Mouse (Mus musculus): ENCODE measurements around the gene Grip1. TPM values are rescaled to one million over a fixed set of nuclear protein-coding genes. Genes with fewer than 3 reads are reported as not detected.

Gene Grip1
- total RNA-seq, 1 experiment from 2014 or later: not detected

DNA sequence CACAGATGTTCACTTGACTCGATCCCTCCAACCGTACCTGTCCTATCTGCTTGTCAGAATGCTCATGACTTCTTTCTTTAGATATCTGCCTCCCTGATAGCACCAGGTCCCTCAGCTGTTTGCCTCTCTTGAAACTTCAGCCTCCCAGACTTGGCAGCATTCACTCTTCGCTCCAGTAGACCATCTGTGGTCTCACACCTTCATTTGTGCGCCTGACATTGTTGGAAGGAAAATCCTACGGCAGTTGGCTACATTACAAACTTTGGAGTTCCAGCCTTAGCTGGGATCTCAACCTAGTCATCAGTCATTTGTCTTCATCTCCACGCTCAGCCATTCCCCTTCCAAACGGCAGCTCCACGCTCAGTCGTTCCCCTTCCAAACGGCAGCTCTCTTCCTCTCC is 253.4 kb downstream of the Grip1 start:
- ATAC-seq (ENCODE audit: extremely low read depth, insufficient number of reproducible peaks, low FRiP score, poor library complexity, severe bottlenecking): no peak

DNA sequence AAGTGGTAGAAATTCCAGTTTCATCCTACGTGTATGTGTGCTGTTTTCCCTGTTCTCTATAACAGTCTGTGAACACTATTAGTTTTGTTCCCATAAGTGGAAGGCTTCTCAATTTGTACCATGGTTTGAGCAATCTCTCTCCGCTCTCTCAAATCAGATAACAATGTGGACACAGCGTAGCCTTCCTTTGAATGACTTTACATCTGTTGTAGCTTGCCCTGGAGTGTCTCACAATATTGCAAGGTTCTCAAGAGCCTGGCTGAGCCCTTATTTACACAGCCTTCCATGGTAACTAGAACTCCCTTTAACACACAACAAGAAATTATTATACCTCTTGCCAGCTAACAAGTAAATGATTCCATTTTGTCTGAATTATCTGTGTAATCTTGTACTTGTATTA is 268.3 kb downstream of the Grip1 start:
- no peak for ATAC-seq (ENCODE audit: extremely low read depth, insufficient number of reproducible peaks, low FRiP score, poor library complexity, severe bottlenecking)

DNA sequence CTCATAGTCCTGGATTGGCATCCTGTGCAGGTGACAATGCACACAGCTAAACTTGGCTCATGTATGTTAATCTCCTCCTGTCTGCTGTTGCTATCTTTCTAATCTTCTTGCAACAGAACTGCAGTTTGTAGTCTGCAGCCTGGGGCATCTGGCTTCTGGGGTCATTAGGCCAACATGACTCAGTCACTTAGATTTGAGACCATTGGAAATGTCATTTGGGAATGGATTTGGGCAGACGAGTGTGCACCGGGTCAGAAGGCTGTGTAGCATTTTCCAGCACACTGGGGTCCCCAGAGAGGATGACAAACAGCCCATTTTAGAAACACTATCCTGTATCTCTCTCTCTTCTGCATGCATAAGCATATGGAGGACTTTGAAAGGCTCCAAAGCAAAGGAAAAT is 268.8 kb downstream of the Grip1 start:
- ATAC-seq (ENCODE audit: extremely low read depth, insufficient number of reproducible peaks, low FRiP score, poor library complexity, severe bottlenecking): no peak

DNA sequence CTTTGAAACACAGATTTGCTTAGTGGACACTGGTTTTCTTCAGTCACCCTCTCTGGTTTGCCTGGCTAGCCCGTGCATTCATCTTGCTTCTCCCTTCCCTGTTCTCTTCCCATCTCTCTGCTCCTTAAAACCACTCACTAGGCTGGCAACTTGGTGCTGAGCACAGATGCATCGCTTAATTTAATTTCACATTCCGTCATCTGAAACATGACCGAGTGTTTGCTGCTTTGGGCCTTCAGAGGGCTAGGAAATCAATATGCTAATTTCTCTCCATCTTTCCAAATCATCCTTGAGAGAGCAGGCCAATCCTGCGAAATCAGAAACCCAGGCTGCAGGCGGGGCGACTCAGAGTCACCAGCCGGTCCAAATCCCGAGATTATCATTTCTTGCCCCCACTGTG is 270.0 kb downstream of the Grip1 start:
- ATAC-seq (ENCODE audit: extremely low read depth, insufficient number of reproducible peaks, low FRiP score, poor library complexity, severe bottlenecking): no peak

DNA sequence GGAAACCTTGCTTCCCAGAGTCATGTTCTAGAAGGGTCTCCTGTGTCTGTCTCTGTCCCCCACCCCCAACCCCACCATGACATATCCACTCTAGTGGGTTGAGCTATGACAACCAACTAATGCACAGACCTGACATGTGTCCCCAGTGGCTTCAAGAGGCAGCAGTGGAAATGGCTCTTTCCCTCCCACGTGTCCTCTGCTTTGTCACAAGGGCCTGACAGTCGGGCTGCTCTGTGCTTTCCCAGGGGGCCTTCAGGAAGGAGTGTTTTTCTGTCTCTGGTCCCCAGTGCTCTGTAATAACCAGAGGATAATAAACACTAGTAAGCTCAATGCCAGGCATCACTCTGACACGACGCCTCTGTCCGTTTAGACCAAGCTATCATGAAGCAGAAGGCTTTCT is 271.7 kb downstream of the Grip1 start:
- no peak for ATAC-seq (ENCODE audit: extremely low read depth, insufficient number of reproducible peaks, low FRiP score, poor library complexity, severe bottlenecking)

DNA sequence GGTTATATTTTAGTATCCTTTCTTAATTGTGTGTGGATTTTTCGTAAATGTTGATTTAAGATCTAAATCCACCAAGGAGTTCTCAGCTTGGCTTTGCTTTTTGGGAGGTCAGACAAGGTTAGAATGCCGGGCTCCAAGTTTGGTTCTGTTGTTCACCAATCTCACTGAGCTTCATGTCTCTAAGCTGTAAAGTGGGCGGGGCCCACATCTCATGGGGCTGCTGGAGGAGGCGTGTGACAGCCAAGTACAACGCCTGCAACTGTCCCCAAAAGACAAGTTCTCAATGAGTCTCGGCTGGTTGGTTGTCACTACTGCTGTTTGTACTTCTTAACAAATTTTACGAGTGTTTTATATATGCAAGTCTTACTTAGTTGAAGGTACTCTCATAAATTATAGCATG is 272.3 kb downstream of the Grip1 start:
- ATAC-seq (ENCODE audit: extremely low read depth, insufficient number of reproducible peaks, low FRiP score, poor library complexity, severe bottlenecking): no peak

DNA sequence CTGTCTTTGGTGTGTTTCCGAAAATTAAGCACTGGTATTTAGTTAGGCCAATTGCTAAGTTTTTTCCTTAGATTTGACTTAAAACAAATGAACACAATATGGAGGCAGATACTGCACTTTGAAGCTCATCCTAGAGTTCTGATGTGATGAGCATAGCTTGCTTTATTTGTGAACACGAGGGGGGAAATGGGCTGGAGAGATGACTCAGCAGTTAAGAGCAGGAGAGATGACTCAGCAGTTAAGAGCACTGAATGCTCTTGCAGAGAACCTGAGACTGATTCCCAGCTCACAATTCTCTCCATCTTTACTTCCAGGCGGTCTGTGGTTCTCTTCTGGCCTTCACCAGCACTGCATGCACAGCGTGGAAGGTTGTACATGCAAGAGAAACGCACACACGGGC is 273.3 kb downstream of the Grip1 start:
- no peak for ATAC-seq (ENCODE audit: extremely low read depth, insufficient number of reproducible peaks, low FRiP score, poor library complexity, severe bottlenecking)

DNA sequence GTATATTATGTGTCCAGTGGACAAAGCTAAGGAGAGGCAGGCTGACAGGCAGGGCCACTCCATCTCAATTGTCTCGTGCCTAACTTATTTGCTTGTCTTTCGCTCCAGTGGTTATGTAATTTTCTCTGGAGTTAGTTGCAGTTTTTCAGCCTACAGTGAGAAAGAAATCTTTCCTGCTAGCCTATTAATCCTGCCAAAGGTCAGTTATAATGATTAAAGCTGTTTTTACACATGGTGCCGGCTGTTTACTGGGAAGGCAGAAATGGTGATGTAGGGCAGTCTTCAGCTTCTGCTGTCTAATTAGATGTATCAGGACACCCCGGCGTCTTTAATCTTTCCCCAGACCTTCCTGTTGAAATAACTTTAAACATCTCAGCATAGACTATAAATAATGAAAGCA is 276.6 kb downstream of the Grip1 start:
- ATAC-seq (ENCODE audit: extremely low read depth, insufficient number of reproducible peaks, low FRiP score, poor library complexity, severe bottlenecking): no peak

DNA sequence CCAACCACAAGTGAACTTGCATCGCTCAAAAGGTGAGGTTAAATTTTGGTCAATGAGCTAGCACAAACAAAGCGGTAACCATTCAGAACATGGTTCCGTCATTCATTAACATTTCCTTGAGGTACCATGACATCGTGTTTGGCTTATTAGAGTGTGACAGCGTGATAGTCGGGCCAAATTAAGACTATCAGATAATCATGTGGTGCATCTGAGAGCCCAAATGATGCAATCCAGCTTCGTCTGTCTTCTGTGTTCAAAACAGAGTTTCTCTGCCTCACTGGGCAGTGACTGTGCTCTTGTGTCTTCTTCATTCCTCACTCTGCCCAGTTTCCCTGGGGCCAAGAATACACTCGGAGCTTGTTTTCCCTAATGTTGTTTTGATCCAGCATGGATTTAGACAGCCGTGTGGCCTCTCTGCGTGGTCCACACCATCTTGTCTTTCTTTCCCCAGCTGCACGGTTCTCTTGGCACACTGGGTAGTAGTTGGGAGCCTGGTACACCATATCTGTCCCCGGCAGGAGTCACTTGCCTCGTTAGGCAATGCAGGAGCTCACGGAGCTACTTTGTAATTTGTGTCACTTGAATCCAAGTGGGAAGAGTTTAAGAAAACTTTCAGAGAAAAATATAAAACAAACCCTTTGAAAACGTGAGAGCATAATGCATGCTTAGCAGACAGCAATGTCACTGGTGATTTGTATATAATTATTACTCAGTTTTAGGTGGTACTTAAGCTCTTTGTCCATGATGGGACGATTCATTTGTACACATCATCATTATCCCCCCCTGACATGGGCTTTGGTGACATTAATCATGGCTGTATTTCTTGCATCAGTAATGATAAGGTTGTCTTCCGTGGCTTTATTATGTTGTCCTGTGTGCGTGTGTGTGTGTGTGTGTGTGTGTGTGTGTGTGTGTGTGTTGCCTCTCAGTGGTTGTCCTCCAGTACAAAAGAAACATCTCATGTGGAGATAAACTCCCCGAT is 281.7 kb downstream of the Grip1 start:
- ATAC-seq (ENCODE audit: extremely low read depth, insufficient number of reproducible peaks, low FRiP score, poor library complexity, severe bottlenecking): no peak

DNA sequence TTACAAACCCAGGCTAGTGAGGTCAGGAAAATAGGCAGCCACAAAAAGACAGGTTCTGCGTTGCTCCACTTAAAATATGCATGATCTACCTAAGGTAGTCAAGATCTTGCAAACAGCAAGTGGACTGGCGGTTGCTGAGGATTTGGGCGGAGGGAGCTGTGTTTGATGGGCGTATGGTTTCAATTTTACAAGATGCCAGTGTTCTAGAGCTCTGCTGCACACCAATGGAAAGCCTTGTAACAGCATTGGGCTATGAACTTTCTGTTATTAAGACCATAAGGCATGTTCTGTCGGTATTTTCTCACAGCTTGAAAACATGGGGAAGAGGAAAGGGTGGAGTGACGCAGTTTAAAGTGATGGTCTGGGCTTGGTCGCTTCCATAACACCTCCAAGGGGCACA is 285.8 kb downstream of the Grip1 start:
- ATAC-seq (ENCODE audit: extremely low read depth, insufficient number of reproducible peaks, low FRiP score, poor library complexity, severe bottlenecking): no peak

DNA sequence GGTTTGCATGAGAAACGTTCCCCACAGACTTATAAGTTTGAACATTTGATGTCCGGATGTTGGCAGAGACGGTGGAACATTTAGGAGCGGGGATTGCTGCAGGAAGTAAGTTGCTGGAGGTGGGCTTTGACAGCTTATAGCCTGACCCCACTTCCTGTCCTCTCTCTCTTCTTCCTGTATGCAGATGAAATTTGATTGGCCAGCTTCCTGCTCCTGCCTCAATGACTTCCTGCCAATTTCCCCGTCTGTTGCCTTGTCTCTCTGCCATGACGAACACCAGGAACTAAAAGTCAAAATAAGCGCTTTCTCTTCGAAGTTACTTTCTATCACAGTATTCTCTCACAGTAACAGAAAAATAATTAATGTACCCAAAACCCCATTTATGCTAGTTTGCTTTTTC is 289.1 kb downstream of the Grip1 start:
- no peak for ATAC-seq (ENCODE audit: extremely low read depth, insufficient number of reproducible peaks, low FRiP score, poor library complexity, severe bottlenecking)

DNA sequence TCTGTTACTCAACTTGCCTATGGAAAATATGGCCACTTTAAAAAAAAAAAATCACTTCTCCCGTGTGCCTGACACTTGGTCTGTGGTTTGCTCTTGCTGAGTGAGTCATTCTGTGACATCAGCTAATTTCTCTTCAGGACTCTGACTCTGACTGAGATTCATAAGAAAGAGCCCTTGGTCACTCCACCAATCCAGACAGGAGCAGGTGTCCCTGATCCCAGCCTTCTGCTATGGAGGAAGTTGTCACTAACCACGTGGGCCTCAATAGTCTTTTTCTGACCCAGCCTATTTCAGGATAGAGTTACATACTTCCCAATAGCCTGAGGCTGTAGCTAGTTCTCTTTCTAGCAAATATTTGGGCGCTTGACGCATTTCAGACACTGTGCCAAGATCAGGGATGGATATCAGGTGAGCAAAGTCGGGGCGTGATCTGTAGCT is 298.8 kb downstream of the Grip1 start:
- no peak for ATAC-seq (ENCODE audit: extremely low read depth, insufficient number of reproducible peaks, low FRiP score, poor library complexity, severe bottlenecking)

DNA sequence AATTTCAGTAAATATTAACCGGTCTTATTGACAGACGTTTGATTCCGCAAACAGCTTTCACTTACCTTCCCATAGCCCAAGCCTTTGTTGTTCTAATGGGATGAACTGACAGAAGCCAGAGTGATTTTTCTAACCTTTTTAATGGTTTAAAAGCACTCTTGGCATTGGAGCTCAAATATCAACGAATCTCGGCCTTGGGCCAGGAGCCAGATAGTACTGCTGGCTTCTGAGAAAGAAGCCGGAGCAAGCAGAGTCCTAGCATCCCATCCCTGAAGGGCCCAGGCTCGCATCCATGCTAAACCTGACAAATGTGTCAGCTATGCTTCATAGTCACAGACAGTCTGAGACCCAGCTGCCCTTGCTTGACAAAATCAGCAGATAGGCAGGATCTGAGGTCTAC is 302.6 kb downstream of the Grip1 start:
- no peak for ATAC-seq (ENCODE audit: extremely low read depth, insufficient number of reproducible peaks, low FRiP score, poor library complexity, severe bottlenecking)

DNA sequence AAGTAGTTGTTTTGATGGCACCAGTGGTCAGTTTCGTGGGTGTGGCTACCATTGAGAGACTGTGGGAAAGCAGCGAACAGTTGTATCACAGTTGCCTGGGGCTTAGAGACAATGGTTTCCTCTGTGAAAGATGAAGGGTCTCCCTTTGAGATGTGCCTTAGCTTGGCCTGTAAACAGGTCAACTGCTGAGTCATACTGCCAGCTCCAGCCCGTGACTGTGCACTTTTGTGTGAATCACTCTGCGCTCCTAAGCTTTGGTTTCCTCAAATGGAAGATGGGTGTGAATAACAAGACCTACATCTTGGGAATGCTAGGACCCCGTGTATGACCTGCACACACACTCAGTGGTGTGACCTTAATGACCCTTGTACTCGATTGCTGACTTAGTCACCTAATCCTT is 303.6 kb downstream of the Grip1 start:
- ATAC-seq (ENCODE audit: extremely low read depth, insufficient number of reproducible peaks, low FRiP score, poor library complexity, severe bottlenecking): no peak

DNA sequence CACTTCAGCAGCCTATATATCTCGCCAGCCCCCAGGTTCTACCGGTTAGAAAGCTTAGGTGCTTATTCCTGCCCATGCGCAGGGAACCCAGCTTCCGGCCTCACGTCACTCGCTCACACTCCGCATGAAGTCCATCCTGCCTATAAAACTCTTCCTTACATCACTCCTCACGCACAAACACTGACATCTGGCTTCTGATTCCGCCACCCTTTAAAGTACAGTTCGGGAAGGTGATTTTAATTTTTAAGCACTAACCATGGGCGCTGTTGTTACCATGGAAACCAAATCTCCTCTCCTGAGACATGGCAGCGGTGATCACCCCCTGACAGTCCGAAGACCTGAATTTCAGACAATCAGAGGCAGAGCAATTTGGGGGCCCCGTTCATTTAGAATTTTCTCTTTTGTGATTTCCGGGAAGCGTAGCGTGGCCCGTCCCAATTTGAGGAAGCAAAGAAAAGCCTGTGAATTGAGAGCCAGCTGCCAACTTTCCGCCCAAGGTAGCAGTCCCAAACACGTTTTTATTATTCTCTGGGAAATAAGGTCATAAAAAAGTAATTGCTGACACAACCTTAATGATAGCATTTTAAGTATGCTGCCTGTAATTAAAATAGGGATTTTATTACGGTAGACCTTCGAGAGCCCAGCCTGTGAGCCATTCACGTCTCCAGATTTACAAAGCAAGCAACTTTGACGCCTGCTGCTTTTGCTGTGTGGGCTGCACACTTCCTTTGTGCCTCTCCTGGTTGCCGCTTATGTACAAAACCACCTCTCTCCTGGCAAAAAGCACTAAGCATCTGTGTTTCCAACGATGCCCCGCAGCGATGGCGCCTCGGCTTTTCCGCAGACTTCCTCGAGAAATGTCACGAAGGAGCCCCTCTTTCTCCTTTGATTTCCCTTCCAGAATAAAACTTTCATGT is 308.1 kb downstream of the Grip1 start:
- ATAC-seq (ENCODE audit: extremely low read depth, insufficient number of reproducible peaks, low FRiP score, poor library complexity, severe bottlenecking): no peak

DNA sequence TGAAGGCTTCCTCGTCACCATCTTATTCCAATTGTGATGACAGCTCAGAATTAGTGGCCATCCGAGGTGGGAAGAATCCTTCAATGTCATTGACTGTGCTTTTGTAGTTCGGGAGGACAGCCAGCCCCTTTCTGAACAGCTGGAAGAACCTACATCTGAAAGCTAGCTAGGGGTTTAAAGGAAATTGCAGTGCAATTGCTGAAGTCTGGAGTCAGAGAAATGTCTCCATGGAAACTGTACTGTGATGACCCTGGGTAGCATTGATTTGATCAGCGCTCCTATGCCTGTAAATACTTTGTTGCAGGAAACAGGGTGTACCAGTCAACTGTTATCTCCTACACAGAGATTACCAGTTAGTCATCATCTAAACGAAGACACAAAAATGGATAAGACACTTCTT is 325.2 kb downstream of the Grip1 start:
- ATAC-seq (ENCODE audit: extremely low read depth, insufficient number of reproducible peaks, low FRiP score, poor library complexity, severe bottlenecking): no peak

DNA sequence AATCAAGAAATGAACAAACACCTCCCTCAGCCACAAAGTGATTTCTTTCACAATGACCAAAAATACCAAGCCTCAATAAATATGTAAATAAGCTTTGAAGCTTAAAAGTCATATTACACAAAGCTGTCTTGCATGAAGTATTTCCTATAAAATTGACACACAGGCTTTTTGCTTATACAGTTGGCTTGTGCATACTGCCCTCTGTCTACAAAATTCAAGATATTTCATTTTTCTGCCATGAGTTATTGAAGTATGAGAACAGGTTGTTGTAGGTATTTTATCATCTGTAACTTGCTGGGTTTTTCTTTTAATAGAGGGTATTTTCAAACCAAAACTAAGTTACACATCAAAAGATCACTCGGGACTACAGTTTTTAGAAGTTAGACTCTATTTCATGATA is 326.0 kb downstream of the Grip1 start:
- no peak for ATAC-seq (ENCODE audit: extremely low read depth, insufficient number of reproducible peaks, low FRiP score, poor library complexity, severe bottlenecking)

DNA sequence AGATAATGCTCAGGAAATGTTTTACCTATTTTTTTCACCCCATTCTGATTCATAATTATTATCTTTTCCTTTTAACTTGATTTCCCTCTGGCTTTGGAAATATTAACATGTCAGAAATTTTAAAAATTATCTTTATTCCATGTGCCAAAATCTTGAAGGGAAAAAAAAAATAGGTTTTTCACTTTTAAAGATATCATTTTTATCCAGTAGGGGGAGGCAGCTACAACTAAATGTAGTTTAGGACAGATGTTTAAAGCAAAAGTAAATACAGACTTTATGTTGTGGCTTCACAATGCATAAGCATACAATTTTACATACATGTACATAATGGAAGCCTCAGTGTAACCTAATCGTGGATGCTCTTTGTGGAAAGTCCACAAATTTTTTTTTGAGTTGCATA is 336.9 kb downstream of the Grip1 start:
- ATAC-seq (ENCODE audit: extremely low read depth, insufficient number of reproducible peaks, low FRiP score, poor library complexity, severe bottlenecking): no peak

DNA sequence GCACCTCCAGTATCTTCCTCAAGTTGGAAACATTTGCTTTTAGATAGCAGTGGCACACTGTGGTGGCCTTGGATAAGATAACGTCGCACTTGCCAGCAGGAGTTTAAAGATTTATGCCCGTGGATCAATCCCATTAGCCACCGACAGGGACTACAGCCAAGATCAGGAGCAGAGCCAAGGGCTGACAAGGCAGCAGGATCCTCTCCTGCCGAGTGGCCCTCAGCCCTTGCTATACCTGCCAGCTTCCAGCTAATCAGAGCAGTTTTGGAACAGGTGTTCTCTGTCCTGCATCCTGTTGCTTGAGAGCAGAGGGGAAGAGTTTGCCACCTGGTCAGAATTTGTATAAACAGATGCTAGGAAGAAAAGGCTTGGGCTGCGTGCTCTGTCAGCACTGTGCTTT is 348.8 kb downstream of the Grip1 start:
- ATAC-seq (ENCODE audit: extremely low read depth, insufficient number of reproducible peaks, low FRiP score, poor library complexity, severe bottlenecking): no peak
